Mouse (Mus musculus) intestine, embryonic 14.5 days (tissue): ENCODE results near the gene Acsl6. TPM values are rescaled to one million over a fixed set of nuclear protein-coding genes. Genes with fewer than 3 reads are reported as not detected.

ENCODE experiments used
- ATAC-seq: fragments of 200-750 bp; cut with Nextera tagmentation; replicated peaks from 2 replicates; pipeline ENCODE4 v1.8.0; 2017; ENCODE audit warnings: low read depth, moderate number of reproducible peaks, moderate TSS enrichment, moderate library complexity; ENCODE audit not compliant: low FRiP score, low TSS enrichment
- DNase-seq: peaks from one replicate; pipeline ENCODE4 v3.0.0-alpha.2; 2018; ENCODE audit warnings: low spot score
- H3K27ac ChIP-seq: fragments of 300-500 bp; sonication (generic); 2 replicates; pipeline ENCODE4 v1.5.1; 2014; ENCODE audit warnings: low read depth, mild to moderate bottlenecking, control low read depth
- H3K27me3 ChIP-seq: fragments of 300-500 bp; sonication (generic); replicated peaks from 2 replicates; pipeline ENCODE4 v1.6.1; 2014; ENCODE audit warnings: low read length, control low read depth; ENCODE audit not compliant: control insufficient read depth, insufficient read depth
- H3K36me3 ChIP-seq: fragments of 300-500 bp; sonication (generic); 2 replicates; pipeline ENCODE4 v1.6.1; 2014; ENCODE audit warnings: low read length, control low read depth; ENCODE audit not compliant: control insufficient read depth, insufficient read depth
- H3K4me1 ChIP-seq: fragments of 300-500 bp; sonication (generic); replicated peaks from 2 replicates; pipeline ENCODE4 v1.6.1; 2014; ENCODE audit warnings: low read length, control low read depth, mixed read lengths; ENCODE audit not compliant: control insufficient read depth, insufficient read depth
- H3K4me2 ChIP-seq: fragments of 300-500 bp; sonication (generic); 2 replicates; pipeline ENCODE4 v1.6.1; 2014; ENCODE audit warnings: low read length
- H3K4me3 ChIP-seq: fragments of 300-500 bp; sonication (generic); 2 replicates; pipeline ENCODE4 v1.5.1; 2014; ENCODE audit warnings: low read depth, low read length, control low read depth, mixed read lengths
- H3K9ac ChIP-seq: fragments of 300-500 bp; sonication (generic); 2 replicates; pipeline ENCODE4 v1.6.1; 2014; ENCODE audit warnings: mild to moderate bottlenecking, low read length
- H3K9me3 ChIP-seq: fragments of 300-500 bp; sonication (generic); 2 replicates; pipeline ENCODE4 v1.6.1; 2016; ENCODE audit warnings: low read length, control low read depth; ENCODE audit not compliant: control insufficient read depth
- WGBS: fragments of 180-500 bp; shearing (Covaris S2); extraction: QIAGEN DNeasy Blood & Tissue Kit; methylation state at CpG from one replicate; pipeline ENCODE4 v1.1.7; 2014; 5-methylcytosine and 5-hydroxymethylcytosine counted together
- polyA plus RNA-seq: library from polyadenylated mRNA; unstranded; fragments of >200 nt; fragmentation: Nextera tagmentation; extraction: Ambion mirVana; gene quantifications from 2 replicates; pipeline ENCODE4 v1.2.1, GENCODE M21; 2014

Gene Acsl6
- polyA plus RNA-seq, 1 experiment from 2014 or later: 1.9 TPM

DNA sequence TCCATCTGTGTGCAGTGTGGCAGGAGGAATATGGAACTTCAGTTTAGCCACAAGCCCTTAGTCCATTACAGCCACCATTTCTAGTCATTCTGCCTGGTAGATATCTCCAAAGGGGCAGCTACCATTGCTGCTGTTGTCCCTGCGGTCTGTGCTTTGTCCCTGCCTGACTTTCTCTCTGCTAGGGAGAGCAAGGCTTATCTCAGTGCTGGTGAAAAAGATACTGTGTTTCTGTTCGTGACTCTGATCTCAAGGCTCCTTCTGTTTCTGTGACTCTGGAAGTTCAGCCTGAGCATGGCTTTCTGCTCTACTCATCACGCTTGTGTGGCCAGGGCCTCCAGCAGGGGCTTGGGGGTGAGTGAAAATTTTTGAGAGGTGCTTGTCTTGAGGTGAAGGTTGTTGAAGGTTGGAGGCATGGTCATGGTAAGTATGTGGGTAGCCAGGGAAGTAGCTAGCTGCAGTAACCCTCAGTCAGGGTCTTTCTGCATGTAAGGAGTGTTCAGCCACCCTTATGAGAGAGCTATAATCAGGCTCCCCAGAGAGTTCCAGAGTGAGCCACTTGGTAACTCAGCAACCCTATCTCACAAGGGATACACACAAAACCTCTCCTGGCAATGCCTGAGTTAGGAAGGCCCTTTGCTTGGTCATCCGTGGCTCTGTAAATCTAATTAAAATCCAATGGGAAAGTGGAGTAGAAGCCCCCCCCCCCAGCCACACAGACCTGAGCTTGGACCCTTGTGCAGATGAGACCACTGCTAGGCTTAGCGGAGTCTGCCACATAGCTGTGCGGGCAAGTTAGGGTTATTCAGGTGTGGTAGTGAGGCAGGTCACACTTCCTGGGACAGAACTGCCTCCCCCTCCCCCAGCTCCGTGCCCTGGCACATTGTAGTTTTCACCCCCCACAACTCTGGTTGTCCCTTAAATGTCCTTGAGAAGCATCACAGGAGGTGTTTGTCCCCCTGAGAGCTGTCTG is 10.1 kb downstream of the Acsl6 start:
- H3K4me2 ChIP-seq: no peak overlapping the region
- 74% methylated on average over 7 of the region's 7 CpGs for whole genome bisulfite sequencing
- H3K27ac ChIP-seq: no peak overlapping the region
- no peak for ATAC-seq
- H3K9me3 ChIP-seq: no peaks in the 10 kb centered on the region
- no peaks in the 10 kb centered on the region for H3K4me1 ChIP-seq
- H3K4me3 ChIP-seq: no peak overlapping the region
- no peaks in the 10 kb centered on the region for H3K36me3 ChIP-seq
- H3K27me3 ChIP-seq: no peaks in the 10 kb centered on the region
- H3K9ac ChIP-seq: no peak overlapping the region
- DNase-seq: no peak

DNA sequence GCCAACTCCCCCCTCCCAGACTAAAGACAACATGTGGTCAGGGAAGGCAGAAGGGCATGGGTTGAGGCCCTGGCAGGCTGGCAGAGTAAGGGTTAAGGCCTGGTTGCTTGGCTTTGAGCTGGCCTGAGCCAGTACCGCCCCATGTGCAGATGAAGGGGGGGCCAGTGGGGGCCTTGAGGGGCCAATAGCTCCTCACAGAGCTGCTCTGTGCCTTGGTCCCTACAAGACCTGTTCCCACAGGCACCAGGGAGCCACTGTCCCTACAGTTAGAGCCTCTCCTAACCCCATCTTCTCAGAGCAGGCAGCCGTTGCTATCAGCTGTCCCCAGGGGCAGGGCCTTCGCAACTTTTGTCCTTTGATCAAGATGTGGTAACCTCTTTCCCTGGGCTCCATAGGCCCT is 11.1 kb downstream of the Acsl6 start:
- H3K4me2 ChIP-seq: no peak overlapping the region
- ATAC-seq (no peak), DNase-seq (no peak)
- no peak overlapping the region for H3K9ac ChIP-seq
- H3K27ac ChIP-seq: no peak overlapping the region
- WGBS: 24% methylated on average over 3 of the region's 3 CpGs
- no peaks in the 10 kb centered on the region for H3K4me1 ChIP-seq
- H3K4me3 ChIP-seq: no peak overlapping the region
- no peaks in the 10 kb centered on the region for H3K27me3 ChIP-seq
- H3K36me3 ChIP-seq: no peaks in the 10 kb centered on the region
- no peaks in the 10 kb centered on the region for H3K9me3 ChIP-seq

DNA sequence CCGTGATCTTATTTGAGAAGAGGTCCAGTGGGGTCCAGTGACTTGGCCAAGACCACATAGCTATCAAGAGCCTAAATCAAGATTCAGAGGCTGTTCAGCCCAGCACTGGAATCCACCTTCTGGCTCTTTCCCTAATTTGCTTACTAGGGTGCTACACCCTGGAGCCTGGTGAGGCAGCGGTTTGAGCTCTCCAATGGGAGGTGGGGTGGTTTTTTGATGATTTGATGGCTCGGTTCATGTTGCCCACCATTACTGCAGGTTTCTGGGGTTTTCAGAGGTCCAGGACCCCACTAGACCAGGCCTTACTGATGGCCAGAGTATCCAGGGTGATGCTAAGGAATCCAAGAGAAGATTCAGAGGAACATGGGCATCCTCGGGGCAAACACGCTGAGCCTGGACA is 11.7 kb downstream of the Acsl6 start:
- WGBS: 88% methylated on average over 5 of the region's 5 CpGs
- Histone ChIP-seq H3K36me3 (no peaks in the 10 kb centered on the region), H3K9me3 (no peaks in the 10 kb centered on the region), H3K27ac (no peak overlapping the region), H3K4me1 (no peaks in the 10 kb centered on the region), H3K27me3 (no peaks in the 10 kb centered on the region), H3K9ac (no peak overlapping the region), H3K4me2 (no peak overlapping the region), H3K4me3 (no peak overlapping the region)
- ATAC-seq (no peak), DNase-seq (no peak)

DNA sequence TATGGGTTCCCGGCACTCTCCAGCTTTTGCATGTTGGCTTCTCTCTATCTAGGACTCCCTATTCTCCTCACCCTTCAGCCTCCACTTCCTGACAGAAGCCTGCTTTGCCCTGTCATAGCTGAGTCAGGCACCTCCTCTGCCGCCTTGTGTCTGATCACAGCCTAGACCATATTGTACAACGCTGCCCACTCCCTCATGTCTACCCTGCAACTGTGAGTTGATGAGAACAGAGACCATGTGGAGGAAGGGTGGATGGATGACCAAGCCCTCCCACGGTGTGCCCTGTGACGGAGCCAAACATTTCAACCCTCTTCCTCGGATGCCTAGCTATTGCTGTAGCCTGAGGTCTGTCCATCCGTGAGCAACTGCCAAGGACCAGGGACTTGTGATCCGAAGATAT is 13.8 kb downstream of the Acsl6 start:
- 84% methylated on average over 8 of the region's 8 CpGs for WGBS
- no peak overlapping the region for H3K9ac ChIP-seq
- no peak for ATAC-seq
- no peak overlapping the region for H3K27ac ChIP-seq
- no peaks in the 10 kb centered on the region for H3K36me3 ChIP-seq
- H3K27me3 ChIP-seq: no peaks in the 10 kb centered on the region
- no peak overlapping the region for H3K4me3 ChIP-seq
- H3K4me1 ChIP-seq: no peaks in the 10 kb centered on the region
- H3K9me3 ChIP-seq: no peaks in the 10 kb centered on the region
- no peak for DNase-seq
- H3K4me2 ChIP-seq: no peak overlapping the region

- Histone ChIP-seq H3K9ac (no peak overlapping the region), H3K4me2 (no peak overlapping the region), H3K4me1 (no peaks in the 10 kb centered on the region), H3K27me3 (no peaks in the 10 kb centered on the region), H3K4me3 (no peak overlapping the region), H3K9me3 (no peaks in the 10 kb centered on the region), H3K27ac (no peak overlapping the region), H3K36me3 (no peaks in the 10 kb centered on the region)
- ATAC-seq: no peak
- no peak for DNase-seq
- 82% methylated on average over 3 of the region's 3 CpGs for WGBS
Observed at GRCm38 (mm10) chr11:54317795-54318194, 14.2 kb downstream of the Acsl6 start.

DNA sequence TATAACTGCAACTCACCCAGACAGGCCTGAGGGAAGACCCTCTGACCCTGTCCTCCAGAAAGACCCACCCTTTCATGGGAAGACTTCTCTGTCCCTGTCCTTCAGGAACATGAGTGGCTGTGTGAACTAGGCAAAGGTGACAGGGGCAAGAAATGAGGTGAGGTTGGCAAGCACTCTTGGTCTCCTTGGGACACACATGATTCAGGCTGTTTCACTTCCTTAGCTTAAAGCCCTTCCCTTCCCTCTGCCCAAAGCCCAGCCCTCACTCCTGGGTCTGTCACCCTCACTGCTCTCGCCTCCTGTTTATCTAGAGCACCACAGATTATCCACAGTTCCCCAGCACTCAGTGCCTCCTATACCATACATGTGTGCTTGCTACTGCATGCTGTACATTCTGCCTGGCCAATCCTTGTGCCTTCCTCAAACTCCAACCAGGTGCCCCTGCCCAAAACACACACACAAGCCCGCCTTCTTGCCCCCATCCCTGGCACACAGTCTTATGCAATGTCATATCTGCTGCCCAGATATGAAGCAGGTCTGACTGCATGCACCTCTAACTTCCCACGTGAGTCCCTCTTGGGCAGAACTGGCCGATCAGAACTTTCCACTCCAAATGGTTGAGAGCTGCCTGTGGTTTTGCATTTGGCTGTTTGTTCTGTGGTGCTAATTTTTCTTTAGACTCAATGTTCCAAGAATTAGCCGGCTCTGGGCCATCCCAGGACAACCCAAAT is 18.4 kb downstream of the Acsl6 start:
- Histone ChIP-seq H3K9me3 (no peaks in the 10 kb centered on the region), H3K4me1 (no peaks in the 10 kb centered on the region), H3K4me3 (no peak overlapping the region), H3K36me3 (no peaks in the 10 kb centered on the region), H3K27ac (no peak overlapping the region), H3K27me3 (no peaks in the 10 kb centered on the region), H3K9ac (no peak overlapping the region), H3K4me2 (no peak overlapping the region)
- DNase-seq (no peak), ATAC-seq (no peak)
- WGBS: 72% methylated on average over 5 of the region's 5 CpGs

DNA sequence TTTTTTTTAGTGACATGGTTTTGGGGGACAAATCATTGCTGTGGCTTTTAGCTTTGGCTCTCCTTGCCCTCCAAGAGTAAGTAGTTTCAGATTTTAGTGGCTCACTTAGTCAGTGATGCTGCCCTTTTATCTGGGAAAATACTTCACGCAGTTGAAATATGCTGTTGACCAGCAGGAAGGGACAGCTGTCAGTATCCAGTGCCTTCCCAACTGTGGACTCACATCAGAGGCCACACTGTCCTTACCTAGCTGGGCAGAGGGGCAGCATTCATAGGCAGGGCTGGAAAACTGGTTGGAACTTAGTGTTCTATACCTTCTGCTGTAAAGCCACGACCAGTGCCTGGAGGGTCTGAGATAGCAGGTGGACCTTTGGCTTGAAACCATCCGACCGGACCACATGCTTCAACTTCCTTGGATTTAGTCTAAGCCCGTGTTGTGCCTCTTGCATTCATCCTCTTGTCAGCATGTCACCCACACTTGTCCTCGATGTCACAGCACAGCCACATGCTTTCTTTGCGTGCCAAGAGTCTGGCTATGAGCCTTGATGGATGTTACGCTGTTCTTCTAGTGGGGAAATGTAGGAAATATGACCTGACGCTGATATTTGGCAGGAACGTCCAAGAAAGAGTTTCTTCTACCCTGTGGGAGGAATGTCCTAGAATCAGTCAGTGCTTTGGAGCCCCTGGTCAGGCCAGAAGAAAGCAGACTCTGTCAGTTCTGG is 28.0 kb downstream of the Acsl6 start:
- Histone ChIP-seq H3K4me2 (no peak overlapping the region), H3K4me1 (no peaks in the 10 kb centered on the region), H3K27me3 (no peaks in the 10 kb centered on the region), H3K9me3 (no peaks in the 10 kb centered on the region), H3K36me3 (no peaks in the 10 kb centered on the region), H3K4me3 (no peak overlapping the region), H3K9ac (no peak overlapping the region), H3K27ac (no peak overlapping the region)
- ATAC-seq (no peak), DNase-seq (no peak)
- 80% methylated on average over 10 of the region's 10 CpGs for WGBS

- Histone ChIP-seq H3K4me2 (no peak overlapping the region), H3K9me3 (no peaks in the 10 kb centered on the region), H3K9ac (no peak overlapping the region), H3K27ac (no peak overlapping the region), H3K4me1 (no peaks in the 10 kb centered on the region), H3K4me3 (no peak overlapping the region), H3K36me3 (no peaks in the 10 kb centered on the region), H3K27me3 (no peaks in the 10 kb centered on the region)
- DNase-seq: no peak
- WGBS: 36% methylated on average over 13 of the region's 13 CpGs
- ATAC-seq: no peak
Observed at GRCm38 (mm10) chr11:54336165-54336707, 32.6 kb downstream of the Acsl6 start.
